Mouse (Mus musculus): ENCODE results near the gene Iffo2.
A peak's percentile ranks its signal among the peaks of the same experiment; 100 is the strongest.
"Not testable (repeated sequence)": the region's sequence is repeated elsewhere in the genome, so short reads cannot be mapped to it uniquely, and the experiment has no call there.

Gene Iffo2

GRCm38 (mm10) chr4:139530248-139530647 lies at the start of gene Iffo2:
Gene Iffo2, plus strand, starts transcription at chr4:139530548.
- not testable (repeated sequence) for DNase-seq (ENCODE audit: inconsistent ontology term)

DNA sequence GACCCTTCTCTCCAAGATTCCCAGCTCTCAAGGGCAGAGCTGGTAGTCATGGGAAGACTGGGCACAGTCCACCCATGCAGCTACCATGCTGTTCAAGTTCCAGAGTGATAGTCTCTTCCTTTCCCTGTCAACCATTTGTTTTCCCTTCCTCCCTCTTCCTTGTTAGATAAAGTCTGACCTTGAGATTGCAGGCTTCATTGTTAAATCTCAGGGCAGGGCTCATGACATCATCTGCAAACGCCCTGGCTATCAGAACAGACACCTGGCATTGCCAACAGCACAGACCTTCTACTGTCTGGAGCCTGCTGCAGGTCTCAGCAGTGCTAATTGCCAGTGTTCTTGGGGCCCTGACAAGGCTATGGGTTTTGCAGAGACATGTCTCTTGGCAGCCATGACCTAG lies 48.9 kb upstream of the Iffo2 start:
- DNase-seq (ENCODE audit: inconsistent ontology term) = no peak

DNA sequence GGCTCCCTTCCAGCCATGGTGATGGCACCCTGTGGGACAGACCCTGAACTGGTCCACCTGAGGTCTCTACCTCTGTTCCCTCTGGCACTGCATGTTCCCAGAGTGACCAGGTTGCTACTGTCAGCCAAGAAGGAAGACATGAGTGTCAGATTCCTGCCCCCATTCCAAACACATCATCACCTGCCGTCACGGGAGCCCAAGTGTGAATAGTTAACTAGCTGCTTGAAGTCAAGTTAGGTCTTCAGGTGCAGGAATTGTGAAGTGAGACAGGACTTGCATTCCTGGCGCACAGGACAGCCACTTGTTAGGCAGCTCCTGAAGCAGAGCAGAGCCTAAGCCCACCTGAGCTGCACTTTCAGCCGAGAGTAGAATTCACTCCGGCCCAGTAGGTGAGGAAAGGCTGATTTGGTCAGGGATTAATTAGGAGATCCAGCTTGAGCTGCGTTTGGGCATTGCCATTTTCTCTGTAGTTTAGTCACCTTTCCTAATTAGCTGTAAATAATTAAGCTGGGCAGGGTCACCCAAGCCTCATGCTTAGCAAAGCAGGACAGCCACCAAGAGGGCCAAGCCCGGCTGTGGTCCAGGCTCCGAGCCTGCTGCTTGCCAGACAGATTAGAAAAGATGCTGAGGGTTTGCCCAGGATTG lies 46.8 kb upstream of the Iffo2 start:
- DNase-seq (ENCODE audit: inconsistent ontology term) = no peak

GRCm38 (mm10) chr4:139484496-139484895 lies 45.9 kb upstream of the Iffo2 start:
- DNase-seq (ENCODE audit: inconsistent ontology term) = no peak

DNA sequence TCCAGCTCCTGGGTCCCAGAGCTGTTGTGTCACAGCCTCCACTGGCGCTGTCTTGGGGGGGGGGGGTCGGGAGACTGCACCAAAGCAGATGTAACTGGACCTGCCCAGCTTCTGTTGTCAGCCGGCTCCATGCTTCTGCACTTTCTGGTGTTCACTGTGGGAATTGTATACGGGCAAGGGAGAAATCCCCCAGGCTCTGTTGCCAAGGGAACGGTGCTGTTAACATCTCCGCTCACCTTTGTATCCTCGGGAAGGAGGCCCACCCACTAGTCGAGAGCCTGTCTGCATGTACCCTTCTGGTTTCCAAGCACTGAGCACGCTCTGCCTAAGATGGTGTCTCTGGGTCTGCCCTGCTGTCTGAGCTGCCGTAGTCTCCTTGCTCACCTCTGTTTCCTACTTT lies 43.3 kb upstream of the Iffo2 start:
- DNase-seq (ENCODE audit: inconsistent ontology term) = no peak

GRCm38 (mm10) chr4:139488325-139488724 lies 42.0 kb upstream of the Iffo2 start:
- no peak for DNase-seq (ENCODE audit: inconsistent ontology term)

GRCm38 (mm10) chr4:139489946-139490345 lies 40.4 kb upstream of the Iffo2 start:
- peak; percentile 94 for DNase-seq (ENCODE audit: inconsistent ontology term)

GRCm38 (mm10) chr4:139490413-139491055 lies 39.8 kb upstream of the Iffo2 start:
- peak; percentile 72 for DNase-seq (ENCODE audit: inconsistent ontology term)

DNA sequence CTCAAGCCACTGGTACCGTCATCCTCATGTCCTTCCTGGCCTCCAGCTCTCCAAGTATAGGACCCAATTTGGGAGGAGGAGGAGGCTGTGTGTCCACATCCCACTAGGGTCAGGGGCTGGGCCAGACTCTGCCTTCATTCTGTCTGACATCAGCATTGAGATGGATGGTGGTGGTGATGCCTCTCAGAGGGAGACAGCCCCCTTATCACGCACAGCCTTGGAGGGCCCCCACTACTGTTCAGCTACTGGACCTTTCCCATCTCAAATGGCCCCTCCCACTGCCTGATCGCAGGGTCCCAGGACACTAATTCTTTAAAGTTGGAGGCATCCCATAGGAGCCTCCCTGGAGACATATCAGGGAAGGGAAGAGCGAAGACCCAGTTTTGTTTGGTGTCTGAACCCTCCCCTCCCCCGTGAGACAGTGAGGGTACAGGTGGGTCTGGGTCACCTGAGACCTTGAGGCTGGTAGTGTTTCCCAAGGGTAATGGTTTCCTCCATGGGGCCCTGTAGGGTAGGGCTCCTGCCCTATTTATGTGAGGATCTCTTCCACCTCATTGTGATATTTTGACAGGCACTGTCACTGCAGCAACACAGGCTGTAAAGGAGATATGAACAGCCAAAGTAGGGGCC lies 38.7 kb upstream of the Iffo2 start:
- no peak for DNase-seq (ENCODE audit: inconsistent ontology term)

DNA sequence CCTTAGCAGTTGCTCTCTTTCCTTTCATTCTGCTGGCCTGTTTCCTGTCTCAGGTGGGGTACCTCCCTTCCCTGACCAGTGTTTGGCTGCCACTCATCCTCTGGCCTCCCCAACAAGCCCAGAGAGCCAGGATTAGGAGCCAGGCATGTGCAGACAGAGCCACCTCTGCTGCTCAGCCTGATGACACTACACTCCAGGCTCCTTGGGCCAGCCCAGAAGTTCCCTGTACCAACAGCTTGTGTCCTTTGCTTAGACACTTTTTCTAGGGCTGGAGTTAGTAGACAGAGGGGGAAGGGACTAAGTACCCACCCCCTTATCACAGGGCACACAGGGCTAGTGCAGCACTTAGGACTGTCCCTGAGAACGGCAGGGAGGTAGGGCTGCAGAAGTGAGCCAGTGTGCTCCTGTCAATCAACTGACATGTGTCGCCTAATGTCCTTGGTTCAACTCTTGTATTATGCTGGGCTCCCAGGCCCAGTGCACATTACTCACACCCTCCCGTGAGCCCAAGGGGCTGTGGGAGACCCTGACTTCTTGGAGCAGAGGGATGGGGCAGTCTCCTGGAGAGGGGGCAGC lies 38.0 kb upstream of the Iffo2 start:
- DNase-seq (ENCODE audit: inconsistent ontology term) = no peak

DNA sequence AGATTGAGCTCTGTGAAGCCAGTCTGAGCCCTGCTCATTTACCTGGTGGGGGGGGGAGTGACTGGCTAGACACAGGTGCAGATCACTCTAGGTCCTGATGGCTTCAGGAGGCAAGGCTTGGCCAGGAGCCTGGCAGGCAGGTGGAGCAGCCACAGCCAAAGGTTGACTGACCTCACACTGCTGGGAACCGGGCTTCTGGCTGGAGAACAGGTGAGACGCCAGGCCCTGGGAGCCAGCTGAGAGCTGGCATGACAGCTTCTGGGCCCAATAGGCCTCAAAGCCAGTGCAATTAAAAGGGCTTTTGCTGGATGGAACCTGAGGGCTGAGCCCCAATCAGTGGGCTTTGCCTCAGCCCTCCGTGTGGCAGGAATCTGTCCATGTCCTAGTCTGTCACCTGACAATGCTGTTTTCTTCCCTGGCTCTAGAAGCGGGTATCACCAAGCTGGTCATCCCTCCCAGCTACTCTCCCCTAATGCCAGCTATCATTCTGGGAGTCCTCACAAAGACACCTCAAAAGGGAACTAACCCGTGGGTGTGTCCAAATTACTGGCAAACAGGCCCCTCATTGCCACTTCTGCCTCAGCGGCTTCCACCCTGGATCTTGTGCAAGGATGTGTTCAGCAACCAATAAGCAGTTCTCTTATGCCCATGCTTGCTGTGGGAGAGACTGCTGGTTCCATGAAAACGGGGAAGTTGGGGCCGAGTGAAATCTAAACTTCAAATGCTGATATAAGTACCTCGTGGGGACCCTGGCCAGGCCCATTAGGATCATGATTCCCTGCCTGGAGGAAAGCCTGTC lies 36.9 kb upstream of the Iffo2 start:
- no peak for DNase-seq (ENCODE audit: inconsistent ontology term)

- DNase-seq (ENCODE audit: inconsistent ontology term) = peak; percentile 98
These were observed 29.5 kb upstream of the Iffo2 start for GRCm38 (mm10) chr4:139500814-139501213.

DNA sequence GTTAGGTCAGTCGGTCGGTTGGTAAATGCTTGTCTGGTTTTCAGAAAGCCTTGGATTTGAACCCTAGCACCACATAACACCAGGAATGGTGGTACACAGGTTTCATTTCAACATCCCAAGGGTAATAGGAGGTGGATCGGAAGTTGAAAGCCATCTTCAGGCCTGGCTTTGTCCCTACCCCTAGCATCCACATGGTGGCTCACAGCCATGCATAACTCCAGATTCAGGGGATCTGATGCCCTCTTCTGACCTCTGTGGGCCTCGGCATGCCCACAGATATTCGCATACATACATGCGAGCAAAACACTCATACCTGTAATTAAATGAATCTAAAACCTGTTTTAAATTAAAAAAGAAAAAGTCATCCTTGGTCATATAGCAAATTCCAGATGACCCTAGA lies 28.6 kb upstream of the Iffo2 start:
- no peak for DNase-seq (ENCODE audit: inconsistent ontology term)

- no peak for DNase-seq (ENCODE audit: inconsistent ontology term)
These were observed 26.4 kb upstream of the Iffo2 start for GRCm38 (mm10) chr4:139503919-139504318.

- DNase-seq (ENCODE audit: inconsistent ontology term) = no peak
These were observed 24.6 kb upstream of the Iffo2 start for GRCm38 (mm10) chr4:139505716-139506115.

GRCm38 (mm10) chr4:139506727-139507126 lies 23.6 kb upstream of the Iffo2 start:
- DNase-seq (ENCODE audit: inconsistent ontology term) = no peak

DNA sequence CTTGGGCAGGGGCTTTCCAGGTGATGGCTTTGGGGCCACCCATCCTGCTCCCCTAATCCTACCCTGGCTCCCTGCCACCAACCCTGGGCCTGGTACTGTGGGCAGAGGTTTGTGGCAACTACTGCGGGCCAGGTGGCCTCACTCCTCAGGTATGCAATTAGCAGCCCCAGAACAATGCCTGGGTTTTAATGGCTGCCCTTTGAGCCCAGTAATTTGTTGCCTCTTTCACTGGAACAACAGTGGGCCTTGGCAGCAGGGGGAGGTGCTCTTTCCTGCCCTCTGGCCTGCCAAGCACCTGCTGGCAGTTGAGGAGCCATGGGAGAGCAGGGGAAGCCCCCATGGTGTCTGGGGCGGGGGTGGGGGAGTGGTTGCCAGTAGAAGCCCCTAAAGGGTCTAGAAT lies 21.3 kb upstream of the Iffo2 start:
- peak; percentile 77 for DNase-seq (ENCODE audit: inconsistent ontology term)

DNA sequence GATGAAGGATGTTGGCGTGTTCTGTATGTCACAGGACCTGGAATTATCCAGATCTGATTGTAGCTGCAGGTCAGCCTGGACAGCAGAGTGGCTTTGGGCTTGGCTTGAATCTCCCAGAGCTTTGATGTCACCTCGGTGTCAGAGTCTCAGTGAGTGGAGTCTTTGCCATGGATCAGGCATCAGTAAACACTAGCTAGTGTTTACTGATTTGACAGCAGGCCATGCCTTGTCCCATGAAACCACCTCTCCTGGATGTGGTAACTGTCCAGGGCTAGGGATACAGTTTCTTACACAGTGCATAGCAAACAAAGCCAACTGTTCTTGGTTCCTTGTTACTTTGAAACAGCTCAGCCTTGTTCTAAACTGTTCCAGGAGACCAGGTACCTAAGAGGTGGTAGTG lies 18.8 kb upstream of the Iffo2 start:
- DNase-seq (ENCODE audit: inconsistent ontology term) = no peak

- DNase-seq (ENCODE audit: inconsistent ontology term) = no peak
These were observed 17.4 kb upstream of the Iffo2 start for GRCm38 (mm10) chr4:139512985-139513384.

- DNase-seq (ENCODE audit: inconsistent ontology term) = no peak
These were observed 11.1 kb upstream of the Iffo2 start for GRCm38 (mm10) chr4:139519221-139519620.

DNA sequence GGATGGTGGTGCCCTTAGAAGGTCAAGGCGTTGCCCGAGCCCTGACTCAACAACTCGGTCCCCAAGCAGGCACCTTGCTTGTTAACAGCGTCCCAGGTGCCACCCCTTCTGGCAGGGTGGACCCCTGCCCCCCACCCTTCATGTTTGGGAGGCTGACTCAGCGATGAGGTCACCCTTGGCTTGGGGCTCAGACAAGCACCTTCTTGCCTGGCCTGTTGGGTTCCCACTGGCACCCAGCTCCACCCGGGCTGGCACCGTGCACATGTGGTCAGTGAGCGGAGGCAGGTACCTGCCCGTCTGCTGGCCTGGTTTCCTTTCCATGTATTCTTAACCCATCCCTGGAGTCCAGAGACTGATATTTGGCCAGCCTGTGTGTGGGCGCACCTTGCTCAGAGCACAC lies 8.4 kb upstream of the Iffo2 start:
- no peak for DNase-seq (ENCODE audit: inconsistent ontology term)

GRCm38 (mm10) chr4:139526475-139526874 lies 3.9 kb upstream of the Iffo2 start:
- DNase-seq (ENCODE audit: inconsistent ontology term) = peak; percentile 69

All from Muller cell, postnatal 12 days (primary cell).